Mouse (Mus musculus) hindbrain, embryonic 15.5 days (tissue): ENCODE results near the gene Col2a1. TPM values are rescaled to one million over a fixed set of nuclear protein-coding genes. Genes with fewer than 3 reads are reported as not detected.

ENCODE experiments used
- ATAC-seq: fragments of 200-750 bp; cut with Nextera tagmentation; 2 replicates; pipeline ENCODE4 v1.8.0; 2017; ENCODE audit warnings: low read depth, moderate number of reproducible peaks, moderate TSS enrichment; ENCODE audit not compliant: low FRiP score
- H3K27ac ChIP-seq: fragments of 300-500 bp; sonication (generic); replicated peaks from 2 replicates; pipeline ENCODE4 v1.5.1; 2015; ENCODE audit warnings: mild to moderate bottlenecking, inconsistent platforms
- H3K27me3 ChIP-seq: fragments of 300-500 bp; sonication (generic); 2 replicates; pipeline ENCODE4 v1.6.1; 2015; ENCODE audit warnings: control low read depth, inconsistent platforms
- H3K36me3 ChIP-seq: fragments of 300-500 bp; sonication (generic); 2 replicates; pipeline ENCODE4 v1.6.1; 2015; ENCODE audit warnings: control low read depth, inconsistent platforms
- H3K4me1 ChIP-seq: fragments of 300-500 bp; sonication (generic); replicated peaks from 2 replicates; pipeline ENCODE4 v1.6.1; 2015; ENCODE audit warnings: control low read depth, inconsistent platforms
- H3K4me2 ChIP-seq: fragments of 300-500 bp; sonication (generic); 2 replicates; pipeline ENCODE4 v1.6.1; 2015; ENCODE audit warnings: moderate library complexity, mild to moderate bottlenecking, inconsistent platforms
- H3K4me3 ChIP-seq: fragments of 300-500 bp; sonication (generic); 2 replicates; pipeline ENCODE4 v1.5.1; 2015; ENCODE audit warnings: mild to moderate bottlenecking, inconsistent platforms
- H3K9ac ChIP-seq: fragments of 300-500 bp; sonication (generic); 2 replicates; pipeline ENCODE4 v1.6.1; 2015; ENCODE audit warnings: inconsistent platforms
- H3K9me3 ChIP-seq: fragments of 300-500 bp; sonication (generic); 2 replicates; pipeline ENCODE4 v1.6.1; 2016; ENCODE audit warnings: control low read depth, inconsistent platforms
- WGBS: fragments of 180-500 bp; shearing (Covaris S2); methylation state at CpG from one replicate; pipeline ENCODE4 v1.1.7; 2015; 5-methylcytosine and 5-hydroxymethylcytosine counted together
- polyA plus RNA-seq: library from polyadenylated mRNA; unstranded; fragments of >200 nt; fragmentation: Nextera tagmentation; extraction: Ambion mirVana; gene quantifications from 2 replicates; pipeline ENCODE4 v1.2.1, GENCODE M21; 2015

The Col2a1 gene
- polyA plus RNA-seq, 1 experiment from 2014 or later: 33.9 TPM

DNA sequence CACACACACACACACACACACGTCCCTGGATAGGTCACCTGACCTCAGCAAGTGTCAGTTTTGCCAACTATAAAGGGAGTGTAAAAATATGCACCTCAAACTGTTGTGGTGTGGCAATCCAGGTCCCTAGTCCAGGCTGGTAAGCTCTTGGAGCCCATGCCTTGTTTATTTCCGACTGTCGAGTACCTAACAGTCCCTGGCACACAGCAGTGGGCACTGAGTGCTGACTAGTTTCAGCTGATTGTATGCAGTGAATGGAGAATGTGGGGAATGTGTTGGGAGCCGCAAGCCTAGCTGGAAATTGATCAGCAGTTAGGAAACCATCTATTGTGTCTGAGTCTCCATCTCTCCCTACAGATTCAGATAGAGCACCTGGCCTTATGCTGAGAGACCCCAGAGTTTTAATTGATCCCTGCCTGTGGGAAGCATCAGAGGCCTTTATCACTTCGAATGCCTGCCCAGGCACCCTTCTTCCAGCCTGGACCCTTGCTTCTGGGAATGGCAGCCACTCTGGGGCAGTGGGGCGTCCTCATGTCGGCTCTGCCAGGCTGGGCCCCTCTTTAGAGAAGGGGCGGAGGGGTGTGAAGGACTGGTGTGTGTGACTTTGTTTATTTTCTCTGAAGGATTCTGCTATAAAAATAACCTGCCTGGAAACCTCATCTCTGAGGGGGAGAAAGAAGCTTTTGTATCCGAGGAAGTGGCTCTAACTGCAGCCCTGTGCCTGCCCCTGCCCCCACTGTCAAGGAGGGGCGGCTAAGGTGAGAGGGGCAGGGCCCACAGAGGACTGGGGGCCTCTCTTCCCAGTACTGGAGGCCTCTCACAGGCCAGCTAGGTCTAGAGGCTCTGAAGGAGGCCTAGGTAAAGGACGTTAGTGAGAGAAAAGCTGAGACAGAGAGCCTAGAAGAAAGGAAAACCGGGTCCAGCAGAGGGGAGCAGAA lies 22.7 kb upstream of the Col2a1 start:
- H3K27ac ChIP-seq: no peak overlapping the region
- WGBS: 39% methylated on average over 12 of the region's 12 CpGs

DNA sequence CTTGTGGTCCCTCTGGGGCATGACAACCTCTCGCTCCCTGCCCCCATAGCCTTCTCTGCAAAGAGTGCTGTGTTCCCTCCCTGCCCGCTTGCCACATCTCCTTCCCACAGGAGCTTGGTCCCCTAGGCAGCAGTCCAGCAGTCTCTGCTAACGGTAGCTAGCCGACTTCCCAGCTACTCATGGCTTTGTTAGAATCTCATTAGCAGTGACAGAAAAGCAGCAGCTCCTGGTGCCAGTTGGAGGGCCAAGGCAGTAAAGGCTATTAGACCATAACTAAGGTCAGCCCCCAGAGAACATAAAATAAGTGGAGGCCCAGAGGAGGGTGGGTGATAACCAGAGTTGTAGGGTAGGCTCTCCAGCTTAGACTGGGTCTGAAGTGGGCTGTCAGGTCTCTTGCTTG lies 21.1 kb upstream of the Col2a1 start:
- Histone ChIP-seq H3K9me3 (no peaks in the 10 kb centered on the region), H3K9ac (no peak overlapping the region), H3K4me1 (peaks cover 8% of the 10 kb centered on the region), H3K36me3 (no peaks in the 10 kb centered on the region), H3K27ac (no peak overlapping the region), H3K4me2 (no peak overlapping the region), H3K4me3 (no peak overlapping the region), H3K27me3 (no peaks in the 10 kb centered on the region)
- WGBS: 37% methylated on average over 4 of the region's 4 CpGs
- no peak for ATAC-seq

More for the DNA sequence above, 22.7 kb upstream of the Col2a1 start:
- no peak overlapping the region for H3K9ac ChIP-seq
- no peak overlapping the region for H3K4me3 ChIP-seq
- H3K4me1 ChIP-seq: peaks cover 8% of the 10 kb centered on the region
- no peak for ATAC-seq
- H3K4me2 ChIP-seq: no peak overlapping the region
- no peaks in the 10 kb centered on the region for H3K9me3 ChIP-seq
- no peaks in the 10 kb centered on the region for H3K36me3 ChIP-seq
- H3K27me3 ChIP-seq: no peaks in the 10 kb centered on the region

DNA sequence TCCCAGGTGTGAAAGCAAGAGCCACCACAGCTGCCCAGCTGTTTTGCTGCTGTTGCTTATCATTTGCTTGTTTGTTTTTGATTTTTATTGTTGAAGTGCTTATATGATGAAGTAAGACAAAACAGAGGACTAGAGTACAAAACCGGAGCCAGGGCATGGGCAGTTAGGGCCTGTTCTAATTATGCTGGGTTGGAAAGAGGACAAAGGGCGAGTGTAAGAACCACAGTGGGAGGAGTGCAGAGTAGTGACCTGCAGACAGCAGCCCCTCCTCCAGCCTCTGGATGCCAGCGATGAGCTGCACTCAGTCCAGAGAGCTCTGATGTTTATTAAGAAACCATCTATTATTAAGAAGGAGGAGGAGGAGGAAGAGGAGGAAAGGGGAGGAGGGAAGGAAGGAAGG lies 18.6 kb upstream of the Col2a1 start:
- Histone ChIP-seq H3K9me3 (no peaks in the 10 kb centered on the region), H3K4me1 (peaks cover 8% of the 10 kb centered on the region), H3K36me3 (no peaks in the 10 kb centered on the region), H3K27ac (no peak overlapping the region), H3K27me3 (no peaks in the 10 kb centered on the region), H3K4me2 (no peak overlapping the region), H3K9ac (no peak overlapping the region), H3K4me3 (no peak overlapping the region)
- WGBS: 30% methylated on average over 3 of the region's 3 CpGs
- ATAC-seq: no peak

DNA sequence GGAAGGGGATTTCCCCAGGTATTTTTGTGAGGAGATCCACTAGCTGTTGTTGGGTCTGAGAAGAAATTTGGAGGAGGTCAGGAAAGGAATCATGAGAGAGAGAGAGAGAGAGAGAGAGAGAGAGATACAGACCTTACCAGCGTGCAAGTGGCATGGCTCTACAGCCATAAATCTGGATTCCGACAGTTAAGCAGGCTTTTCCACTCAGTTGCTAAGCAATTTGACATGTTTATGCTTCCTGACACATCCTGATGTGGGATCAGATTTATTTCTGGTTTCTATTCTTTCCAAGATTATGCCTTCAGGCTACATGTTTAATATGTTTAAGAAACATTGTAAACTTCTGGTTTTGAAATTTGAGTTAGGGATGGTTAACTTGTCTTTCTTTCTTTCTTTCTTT lies 17.4 kb upstream of the Col2a1 start:
- Histone ChIP-seq H3K9ac (no peak overlapping the region), H3K4me3 (no peak overlapping the region), H3K36me3 (no peaks in the 10 kb centered on the region), H3K4me1 (peaks cover under 1% of the 10 kb centered on the region), H3K27me3 (no peaks in the 10 kb centered on the region), H3K27ac (no peak overlapping the region), H3K4me2 (no peak overlapping the region), H3K9me3 (no peaks in the 10 kb centered on the region)
- 52% methylated on average over 2 of the region's 2 CpGs for WGBS
- ATAC-seq: no peak

- H3K27ac ChIP-seq: no peak overlapping the region
- H3K9ac ChIP-seq: no peak overlapping the region
- H3K9me3 ChIP-seq: no peaks in the 10 kb centered on the region
- WGBS: 60% methylated on average over 3 of the region's 3 CpGs
- H3K36me3 ChIP-seq: no peaks in the 10 kb centered on the region
- no peaks in the 10 kb centered on the region for H3K27me3 ChIP-seq
- no peak overlapping the region for H3K4me3 ChIP-seq
- H3K4me2 ChIP-seq: no peak overlapping the region
- ATAC-seq: no peak
- no peaks in the 10 kb centered on the region for H3K4me1 ChIP-seq
These were observed 14.6 kb upstream of the Col2a1 start for GRCm38 (mm10) chr15:98019047-98019446.

DNA sequence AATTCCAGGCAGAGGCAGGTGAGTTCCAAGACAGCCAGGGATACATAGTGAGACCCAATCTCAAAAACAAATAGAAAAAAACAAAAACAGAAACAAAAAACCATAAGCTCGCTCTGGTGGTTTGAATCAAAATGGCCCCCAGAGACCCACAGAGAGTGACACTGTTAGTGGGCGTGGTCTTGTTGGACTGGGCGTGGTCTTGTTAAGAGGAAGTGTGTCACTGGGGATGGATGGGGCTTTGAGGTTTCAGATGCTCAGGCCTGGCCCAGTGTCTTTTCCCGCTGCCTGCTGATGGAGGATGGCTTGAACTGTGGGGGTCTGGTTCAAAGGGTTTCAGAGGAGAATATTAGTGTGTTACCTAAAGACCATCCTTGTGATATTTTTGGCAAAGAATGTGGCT lies 13.4 kb upstream of the Col2a1 start:
- Histone ChIP-seq H3K36me3 (no peaks in the 10 kb centered on the region), H3K9me3 (no peaks in the 10 kb centered on the region), H3K4me2 (no peak overlapping the region), H3K4me1 (no peaks in the 10 kb centered on the region), H3K9ac (no peak overlapping the region), H3K27ac (no peak overlapping the region), H3K4me3 (no peak overlapping the region), H3K27me3 (no peaks in the 10 kb centered on the region)
- ATAC-seq: no peak
- WGBS: 82% methylated on average over 4 of the region's 4 CpGs

- Histone ChIP-seq H3K4me2 (no peak overlapping the region), H3K9me3 (no peaks in the 10 kb centered on the region), H3K27ac (no peak overlapping the region), H3K36me3 (no peaks in the 10 kb centered on the region), H3K9ac (no peak overlapping the region), H3K27me3 (0 out of 2 replicates have a peak, but pooled peaks cover 6% of the 10 kb centered on the region), H3K4me3 (no peak overlapping the region), H3K4me1 (no peaks in the 10 kb centered on the region)
- 56% methylated on average over 6 of the region's 6 CpGs for WGBS
- ATAC-seq: no peak
These were observed 8.3 kb upstream of the Col2a1 start for GRCm38 (mm10) chr15:98012810-98013209.

GRCm38 (mm10) chr15:98005181-98005580 lies 686 bp upstream of the Col2a1 start:
- H3K4me1 ChIP-seq: peaks cover 49% of the 10 kb centered on the region
- no peaks in the 10 kb centered on the region for H3K9me3 ChIP-seq
- H3K36me3 ChIP-seq: no peaks in the 10 kb centered on the region
- WGBS: 16% methylated on average over 11 of the region's 11 CpGs
- ATAC-seq: no peak
- H3K27me3 ChIP-seq: peaks cover 44% of the 10 kb centered on the region
- H3K27ac ChIP-seq: no peak overlapping the region
- peak overlapping the region; percentile 76 for H3K4me2 ChIP-seq
- peak overlapping the region; percentile 45 for H3K4me3 ChIP-seq
- no peak overlapping the region for H3K9ac ChIP-seq

- peak overlapping the region; percentile 45 for H3K4me3 ChIP-seq
- no peaks in the 10 kb centered on the region for H3K9me3 ChIP-seq
- H3K36me3 ChIP-seq: no peaks in the 10 kb centered on the region
- peak overlapping the region; percentile 47 for H3K9ac ChIP-seq
- H3K4me2 ChIP-seq: peak overlapping the region; percentile 76
- H3K4me1 ChIP-seq: peaks cover 54% of the 10 kb centered on the region
- 1% methylated on average over 18 of the region's 19 CpGs for WGBS
- peaks cover 45% of the 10 kb centered on the region for H3K27me3 ChIP-seq
- no peak overlapping the region for H3K27ac ChIP-seq
- ATAC-seq: no peak; the same call in 1 of the 2 replicates
These were observed 255 bp upstream of the Col2a1 start for GRCm38 (mm10) chr15:98004740-98005159.

DNA sequence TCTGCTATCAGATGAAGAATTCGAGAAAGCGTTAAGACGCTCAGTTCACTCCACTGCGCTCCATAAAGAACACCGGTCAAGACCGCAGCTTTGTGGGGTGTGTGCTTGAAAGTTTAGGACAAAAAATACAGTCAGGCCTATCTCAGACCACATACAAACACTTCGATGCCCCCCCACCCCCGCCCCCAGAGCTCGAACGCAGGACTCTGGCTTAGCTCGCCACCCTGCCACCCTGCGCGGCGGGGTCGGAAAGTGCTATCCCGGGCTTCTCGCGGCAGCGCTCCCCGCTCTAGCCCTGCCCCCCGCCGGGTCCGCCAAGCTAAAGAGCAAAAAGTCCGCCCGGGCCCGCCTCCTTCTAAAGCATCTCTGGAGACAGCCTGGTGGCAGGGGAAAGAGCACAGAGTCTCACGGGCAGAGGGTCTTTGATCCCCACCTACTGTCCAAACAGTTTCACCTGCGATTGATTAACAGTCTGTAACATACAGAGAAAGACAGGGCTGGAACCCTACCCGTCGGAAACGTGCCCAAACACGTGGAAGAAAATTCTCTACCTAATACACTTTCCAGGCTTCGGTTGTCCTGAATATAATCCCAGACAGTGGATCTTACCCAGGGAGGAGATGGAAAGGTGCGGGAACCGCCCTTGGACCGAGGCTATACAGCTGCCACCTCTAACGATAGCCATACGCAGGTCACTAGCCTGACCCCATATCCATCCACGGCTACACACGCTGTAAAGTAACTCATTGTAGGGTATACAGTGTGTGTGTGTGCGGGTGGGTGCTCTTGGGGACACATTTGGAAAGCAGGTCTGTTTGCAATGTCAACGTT lies 1.3 kb downstream of the Col2a1 start:
- under 1% methylated on average over 42 of the region's 42 CpGs for WGBS
- no peak for ATAC-seq
- no peaks in the 10 kb centered on the region for H3K9me3 ChIP-seq
- no peak overlapping the region for H3K9ac ChIP-seq
- H3K27me3 ChIP-seq: peaks cover 48% of the 10 kb centered on the region
- H3K27ac ChIP-seq: peak overlapping the region; percentile 68
- H3K4me2 ChIP-seq: peak overlapping the region; percentile 76
- no peaks in the 10 kb centered on the region for H3K36me3 ChIP-seq
- H3K4me3 ChIP-seq: peak overlapping the region; percentile 45
- peaks cover 58% of the 10 kb centered on the region for H3K4me1 ChIP-seq

DNA sequence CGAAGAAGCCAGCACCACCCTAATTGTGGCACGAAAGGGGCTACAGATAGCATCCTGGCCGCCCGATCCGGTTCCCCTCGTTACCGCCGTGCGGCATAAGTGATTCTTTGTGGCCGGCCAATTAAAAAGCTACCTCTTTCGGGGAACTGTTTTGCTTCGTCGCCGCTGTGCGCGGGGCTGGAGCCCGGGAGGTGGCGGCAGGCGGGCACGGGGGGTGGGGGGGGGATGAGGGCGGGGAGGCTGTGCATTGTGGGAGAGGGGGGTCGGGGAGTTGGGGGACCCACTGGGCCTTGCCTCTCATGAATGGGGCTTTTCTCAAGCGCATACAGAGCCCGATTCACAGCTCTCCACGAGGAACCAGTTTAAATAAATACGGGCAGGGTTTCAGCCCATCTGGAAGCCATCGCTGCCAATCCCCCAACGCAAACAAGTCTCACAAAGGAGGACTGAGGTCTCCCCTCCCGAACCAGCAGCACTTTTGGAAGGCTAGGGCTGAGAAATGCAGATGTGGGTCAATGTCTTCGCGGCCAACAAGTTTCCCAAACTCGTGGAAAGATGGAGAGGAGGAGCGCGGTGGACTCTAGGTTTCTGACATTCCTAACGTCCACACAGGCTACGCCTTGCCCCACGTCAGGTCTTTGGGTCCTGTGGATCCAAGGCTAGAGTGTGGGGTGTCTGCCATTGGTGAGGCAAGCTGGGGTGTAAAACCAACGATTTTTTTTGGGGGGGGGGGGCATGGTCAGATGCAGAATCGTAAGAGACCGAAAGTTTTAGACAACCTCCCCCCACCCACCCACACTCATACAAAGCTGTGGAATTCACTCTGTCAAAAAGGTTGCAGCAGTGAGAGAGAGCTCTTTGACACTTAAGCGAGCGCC lies 2.1 kb downstream of the Col2a1 start:
- Histone ChIP-seq H3K9me3 (no peaks in the 10 kb centered on the region), H3K4me1 (peaks cover 64% of the 10 kb centered on the region), H3K4me3 (peak overlapping the region; percentile 45), H3K4me2 (peak overlapping the region; percentile 76), H3K9ac (peak overlapping the region; percentile 19), H3K27me3 (peaks cover 45% of the 10 kb centered on the region), H3K27ac (peak overlapping the region; percentile 68), H3K36me3 (no peaks in the 10 kb centered on the region)
- WGBS: under 1% methylated on average over 41 of the region's 42 CpGs
- peak; percentile 53 for ATAC-seq
